Mouse (Mus musculus) liver, embryonic 14.5 days (tissue): Measurements from ENCODE around the gene Lrrc8d. TPM values are rescaled to one million over a fixed set of nuclear protein-coding genes. Genes with fewer than 3 reads are reported as not detected.
A peak's percentile ranks its signal among the peaks of the same experiment; 100 is the strongest.

Experiments
- ATAC-seq: fragments of 200-750 bp; cut with Nextera tagmentation; 2 replicates; pipeline ENCODE4 v1.8.0; 2017; ENCODE audit warnings: moderate number of reproducible peaks, mild to moderate bottlenecking, moderate library complexity; ENCODE audit not compliant: insufficient read depth
- DNase-seq, 3 experiments: peaks; one replicate each; pipeline ENCODE4 v3.0.0-alpha.2; 2012 to 2013; ENCODE audit warnings: low read depth in 3 of 3, low spot score in 3 of 3
- H3K27ac ChIP-seq: fragments of 300-500 bp; sonication (generic); 2 replicates; pipeline ENCODE4 v1.5.1; 2014; ENCODE audit warnings: moderate library complexity, mild to moderate bottlenecking, control low read depth, inconsistent platforms
- H3K27me3 ChIP-seq: fragments of 300-500 bp; sonication (generic); 2 replicates; pipeline ENCODE4 v1.6.1; 2014; ENCODE audit warnings: mild to moderate bottlenecking, low read length, moderate library complexity; ENCODE audit not compliant: control insufficient read depth, insufficient read depth
- H3K36me3 ChIP-seq: fragments of 300-500 bp; sonication (generic); replicated peaks from 2 replicates; pipeline ENCODE4 v1.6.1; 2014; ENCODE audit warnings: low read depth; ENCODE audit not compliant: control insufficient read depth, insufficient read depth
- H3K4me1 ChIP-seq, 2 experiments: fragments of 200-500 bp in 1 of 2; fragments of 300-500 bp in 1 of 2; sonication (generic) in 1 of 2; replicated peaks; 2 replicates each; pipeline ENCODE4 v1.6.1; 2012 to 2014; ENCODE audit warnings: antibody characterized with exemption in 1 of 2, inconsistent platforms in 1 of 2, low read length in 1 of 2; ENCODE audit not compliant: control insufficient read depth in 2 of 2, insufficient read depth in 2 of 2
- H3K4me2 ChIP-seq: fragments of 300-500 bp; sonication (generic); 2 replicates; pipeline ENCODE4 v1.6.1; 2014; ENCODE audit warnings: low read depth, mild to moderate bottlenecking, control low read depth, moderate library complexity
- H3K4me3 ChIP-seq, 2 experiments: fragments of 200-500 bp in 1 of 2; fragments of 300-500 bp in 1 of 2; sonication (generic) in 1 of 2; 2 replicates each; pipeline ENCODE4 v1.5.1; 2012 to 2014; ENCODE audit warnings: low read depth in 2 of 2, low read length in 2 of 2, mild to moderate bottlenecking in 2 of 2, control low read depth in 1 of 2, inconsistent platforms in 1 of 2, moderate library complexity in 1 of 2; ENCODE audit not compliant: insufficient read depth in 1 of 2
- H3K9ac ChIP-seq: fragments of 300-500 bp; sonication (generic); replicated peaks from 2 replicates; pipeline ENCODE4 v1.6.1; 2014; ENCODE audit warnings: mild to moderate bottlenecking, control low read depth, moderate library complexity
- H3K9me3 ChIP-seq: fragments of 300-500 bp; sonication (generic); 2 replicates; pipeline ENCODE4 v1.6.1; 2016; ENCODE audit warnings: low read length, mixed read lengths; ENCODE audit not compliant: control insufficient read depth
- CTCF ChIP-seq: IDR thresholded peaks from 2 replicates; pipeline ENCODE4 v1.5.1; 2016; ENCODE audit warnings: antibody characterized with exemption, low read depth, control low read depth
- EP300 ChIP-seq: IDR thresholded peaks from 2 replicates; pipeline ENCODE4 v1.6.1; 2016; ENCODE audit warnings: antibody characterized with exemption, low read depth
- WGBS: fragments of 180-500 bp; shearing (Covaris S2); extraction: QIAGEN DNeasy Blood & Tissue Kit; methylation state at CpG from one replicate; pipeline ENCODE4 v1.1.7; 2014; ENCODE audit not compliant: insufficient replicate concordance; 5-methylcytosine and 5-hydroxymethylcytosine counted together
- polyA plus RNA-seq, 2 experiments: library from polyadenylated mRNA; depleted of rRNA in 1 of 2; stranded (reverse) in 1 of 2; unstranded in 1 of 2; fragments of >200 nt; fragmentation: Nextera tagmentation in 1 of 2; extraction: Ambion mirVana in 1 of 2; gene quantifications; 2 replicates each; pipeline versions ENCODE4 v1.2.1 to v1.2.3; 2012 to 2014

The Lrrc8d gene
- polyA plus RNA-seq, 2 experiments = 3.3 to 7.8 TPM

DNA sequence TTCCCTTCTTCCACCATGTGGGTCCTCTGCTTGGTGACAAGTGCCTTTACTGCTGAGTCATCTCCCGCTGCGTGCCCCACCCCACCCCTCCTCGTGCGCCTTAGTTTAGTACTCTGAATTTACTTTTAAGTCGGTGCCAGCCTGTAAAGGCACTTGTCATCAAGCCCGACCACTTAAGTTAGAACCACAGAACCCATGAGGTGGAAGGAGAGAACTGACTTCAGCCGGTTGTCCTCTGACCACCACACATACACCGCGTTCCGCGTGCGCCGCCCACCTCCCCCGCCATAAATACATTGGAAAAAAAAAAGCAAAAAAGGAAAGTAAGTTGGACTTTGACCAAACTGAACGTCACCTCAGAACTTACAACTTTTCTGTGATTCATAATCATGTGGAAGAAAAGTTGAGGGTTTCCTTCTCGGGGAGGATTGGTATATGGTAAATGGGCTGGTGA lies 31.4 kb downstream of the Lrrc8d start:
- peaks cover 17 to 30% of the 10 kb centered on the region in 2 experiments for H3K4me1 ChIP-seq
- ATAC-seq = peak; percentile 65
- H3K4me3 ChIP-seq = peak overlapping the region; percentile 63 to 64
- H3K36me3 ChIP-seq = no peaks in the 10 kb centered on the region
- TF ChIP-seq CTCF (no peak), EP300 (no peak)
- DNase-seq = peak; percentile 56 to 63 (median 60)
- H3K4me2 ChIP-seq = peak overlapping the region; percentile 95
- WGBS = 3% methylated on average over 16 of the region's 16 CpGs
- no peaks in the 10 kb centered on the region for H3K27me3 ChIP-seq
- H3K27ac ChIP-seq = peak overlapping the region; percentile 65
- H3K9me3 ChIP-seq = no peaks in the 10 kb centered on the region
- H3K9ac ChIP-seq = peak overlapping the region; percentile 47

DNA sequence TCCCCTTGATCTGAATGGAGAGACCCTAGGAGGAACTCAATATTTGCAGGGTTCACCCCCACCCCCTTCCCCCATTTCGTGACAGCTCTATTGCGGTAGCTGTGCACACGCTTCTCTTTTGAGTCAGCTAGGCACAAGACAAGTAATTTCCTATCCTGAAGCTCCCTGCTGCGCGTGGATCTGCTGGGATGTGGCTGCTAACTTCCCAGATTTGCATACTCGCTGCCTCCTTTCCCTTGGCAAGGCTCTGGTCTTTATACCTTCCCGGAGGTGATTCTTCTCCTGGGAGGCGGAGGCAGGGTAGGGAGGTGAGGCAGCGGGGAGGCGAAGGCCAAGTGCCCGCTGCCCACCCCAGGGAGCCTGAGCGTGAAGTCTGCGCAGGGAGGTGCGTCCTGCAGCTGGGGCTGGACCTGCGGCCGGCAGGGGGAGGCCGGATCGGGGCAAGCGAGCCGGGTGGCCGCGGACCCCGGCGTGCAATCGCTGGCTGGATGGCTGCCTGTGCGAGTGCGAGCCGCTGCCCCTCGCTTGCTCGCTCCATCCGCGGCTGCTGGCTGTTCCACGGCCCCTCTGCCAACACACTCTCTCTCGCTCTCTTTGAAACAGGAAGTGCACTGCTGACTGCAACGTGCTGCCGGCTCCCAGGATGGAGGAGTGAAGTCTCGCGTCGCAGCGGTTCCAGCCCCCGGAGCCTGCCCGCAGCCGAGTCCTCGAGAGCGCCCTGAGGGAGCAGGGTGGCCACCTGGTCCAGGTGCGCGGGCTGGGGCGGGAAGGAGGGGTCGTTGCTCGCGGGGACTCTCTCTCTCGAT lies 32.1 kb downstream of the Lrrc8d start:
- Histone ChIP-seq H3K4me1 (peaks cover 22 to 32% of the 10 kb centered on the region in 2 experiments), H3K27me3 (no peaks in the 10 kb centered on the region), H3K27ac (peak overlapping the region; percentile 65), H3K36me3 (no peaks in the 10 kb centered on the region), H3K4me2 (peak overlapping the region; percentile 95), H3K4me3 (peak overlapping the region; percentile 63 to 64), H3K9ac (peak overlapping the region; percentile 47), H3K9me3 (no peaks in the 10 kb centered on the region)
- DNase-seq = peak in 1 of 3 experiments; percentile 44
- TF ChIP-seq EP300 (no peak), CTCF (peak; percentile 48)
- WGBS = under 1% methylated on average over 52 of the region's 52 CpGs
- ATAC-seq = peak; percentile 77

DNA sequence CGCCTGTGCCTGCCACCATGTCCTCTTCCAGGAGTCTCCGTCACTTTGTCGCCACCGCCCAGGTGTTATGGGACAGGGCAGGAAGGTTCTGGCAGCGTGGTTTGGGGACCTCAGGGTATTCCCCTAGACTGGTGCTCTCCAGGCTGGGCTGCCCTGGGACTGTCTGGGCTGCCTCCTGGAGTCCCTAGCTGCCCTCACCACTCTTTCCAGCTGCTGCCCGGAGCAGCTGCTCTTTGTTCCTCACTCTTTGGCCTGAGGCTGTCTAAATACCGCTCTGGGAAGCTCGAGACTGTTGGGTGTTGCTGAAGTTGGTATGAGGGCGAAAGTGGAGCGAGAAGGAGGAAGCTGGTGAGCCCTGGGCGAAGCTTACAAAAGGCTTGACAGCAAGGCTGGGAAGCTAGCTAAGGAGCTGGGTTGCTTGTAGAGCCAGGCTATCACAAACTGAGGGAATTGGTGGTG lies 32.7 kb downstream of the Lrrc8d start:
- Histone ChIP-seq H3K27me3 (no peaks in the 10 kb centered on the region), H3K36me3 (no peaks in the 10 kb centered on the region), H3K9me3 (no peaks in the 10 kb centered on the region), H3K27ac (no peak overlapping the region; the same call in 1 of the 2 replicates), H3K4me2 (peak overlapping the region; percentile 95), H3K4me1 (peaks cover 27 to 38% of the 10 kb centered on the region in 2 experiments), H3K4me3 (peak overlapping the region; percentile 63 to 64), H3K9ac (peak overlapping the region; percentile 47)
- TF ChIP-seq CTCF (no peak), EP300 (no peak)
- 6% methylated on average over 11 of the region's 11 CpGs for WGBS
- ATAC-seq (peak; percentile 54), DNase-seq (no peak)

DNA sequence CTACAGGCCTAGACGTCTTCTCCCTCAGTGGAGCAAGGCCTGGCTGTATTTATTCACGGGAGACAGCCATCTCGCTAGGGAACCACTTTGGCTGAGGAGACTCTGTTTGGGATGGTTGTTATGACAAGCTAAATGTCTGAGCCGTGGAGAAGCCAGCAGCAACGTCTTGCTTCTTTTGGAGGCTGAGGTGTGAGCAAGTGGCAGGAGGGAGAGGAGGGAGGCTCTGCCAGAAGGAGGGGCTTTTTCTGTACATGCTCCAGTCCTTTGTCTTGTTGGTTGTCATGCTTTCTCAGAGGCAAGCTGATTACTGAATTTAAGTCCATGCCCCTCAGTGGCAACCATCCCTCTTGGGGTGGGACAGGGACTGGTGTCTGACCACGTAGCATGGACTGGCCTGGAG lies 33.5 kb downstream of the Lrrc8d start:
- H3K4me1 ChIP-seq = peaks cover 35 to 43% of the 10 kb centered on the region in 2 experiments
- H3K36me3 ChIP-seq = no peaks in the 10 kb centered on the region
- DNase-seq (no peak), ATAC-seq (no peak)
- peak overlapping the region; percentile 7 to 10; a peak in 2 of 4 replicates for H3K4me3 ChIP-seq
- H3K9ac ChIP-seq = 0 out of 2 replicates have a peak overlapping the region, but pooled peaks have one; percentile 47
- H3K9me3 ChIP-seq = no peaks in the 10 kb centered on the region
- H3K27ac ChIP-seq = no peak overlapping the region
- peak overlapping the region; percentile 95 for H3K4me2 ChIP-seq
- 61% methylated on average over 6 of the region's 6 CpGs for WGBS
- TF ChIP-seq EP300 (no peak), CTCF (no peak)
- H3K27me3 ChIP-seq = no peaks in the 10 kb centered on the region

DNA sequence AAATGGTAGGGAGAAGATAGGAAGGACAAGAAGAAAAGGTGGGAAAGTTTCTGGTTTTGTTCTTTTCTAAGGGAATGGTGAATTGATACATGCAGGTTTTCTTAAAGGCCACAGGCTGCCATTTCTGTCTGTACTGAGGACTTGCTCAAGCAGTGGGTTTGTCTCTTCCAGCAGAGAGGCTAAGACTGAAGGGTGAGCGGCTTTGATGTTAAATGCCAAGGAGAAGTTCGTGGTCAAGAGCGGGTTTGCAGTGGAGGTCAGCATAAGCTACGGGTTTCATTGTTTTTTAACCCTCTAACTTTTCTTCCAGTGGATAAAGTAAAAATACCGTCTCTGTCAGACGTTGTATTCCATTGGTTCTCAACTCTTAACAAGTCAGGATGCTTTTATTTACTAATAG lies 36.6 kb downstream of the Lrrc8d start:
- no peaks in the 10 kb centered on the region for H3K9me3 ChIP-seq
- H3K4me1 ChIP-seq = peaks cover 25 to 30% of the 10 kb centered on the region in 2 experiments
- ATAC-seq (no peak), DNase-seq (no peak)
- no peak overlapping the region for H3K4me3 ChIP-seq
- H3K27ac ChIP-seq = no peak overlapping the region
- 68% methylated on average over 6 of the region's 6 CpGs for WGBS
- no peak for TF ChIP-seq EP300
- no peak for TF ChIP-seq CTCF
- H3K36me3 ChIP-seq = no peaks in the 10 kb centered on the region
- no peak overlapping the region for H3K9ac ChIP-seq
- H3K27me3 ChIP-seq = no peaks in the 10 kb centered on the region
- H3K4me2 ChIP-seq = no peak overlapping the region
